Mouse (Mus musculus): Measurements from ENCODE around the gene Izumo3. TPM values are rescaled to one million over a fixed set of nuclear protein-coding genes. Genes with fewer than 3 reads are reported as not detected.
A peak's percentile ranks its signal among the peaks of the same experiment; 100 is the strongest.
"Not testable (repeated sequence)": the region's sequence is repeated elsewhere in the genome, so short reads cannot be mapped to it uniquely, and the experiment has no call there.

Izumo3 gene
- total RNA-seq (2021): not detected
- long read RNA-seq, experiment 1: 0 reads
- long read RNA-seq, experiment 2: 0 reads

DNA sequence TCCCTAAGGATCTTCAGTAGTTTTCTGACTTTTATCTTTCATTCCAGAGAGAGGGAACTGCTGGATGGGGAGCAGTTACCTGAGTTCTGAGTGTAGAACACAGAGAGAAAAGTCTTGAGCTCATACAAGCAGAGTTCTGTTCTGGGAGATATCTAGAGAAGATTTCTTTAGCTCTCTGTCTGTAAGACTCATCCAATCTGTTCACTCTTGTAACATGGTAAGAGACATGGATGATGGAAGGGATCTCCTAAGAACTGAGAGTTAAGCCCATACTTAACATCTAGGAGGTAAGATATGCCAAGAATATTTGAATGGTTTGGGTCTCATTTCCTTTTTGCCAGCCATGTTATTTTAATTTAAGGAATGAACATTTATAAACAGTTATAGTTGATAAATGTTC, at the start of gene Izumo3:
Izumo3 (minus strand) TSS at position 101 of the 400 bp plus-strand sequence.
- no peak for DNase-seq

- DNase-seq: not testable (repeated sequence)
Measured at GRCm38 (mm10) chr4:92191649-92192048, 44.6 kb upstream of the Izumo3 start, which contains the start of gene Gm12666. Gene Gm12666 (minus strand): TSS chr4:92191749.

DNA sequence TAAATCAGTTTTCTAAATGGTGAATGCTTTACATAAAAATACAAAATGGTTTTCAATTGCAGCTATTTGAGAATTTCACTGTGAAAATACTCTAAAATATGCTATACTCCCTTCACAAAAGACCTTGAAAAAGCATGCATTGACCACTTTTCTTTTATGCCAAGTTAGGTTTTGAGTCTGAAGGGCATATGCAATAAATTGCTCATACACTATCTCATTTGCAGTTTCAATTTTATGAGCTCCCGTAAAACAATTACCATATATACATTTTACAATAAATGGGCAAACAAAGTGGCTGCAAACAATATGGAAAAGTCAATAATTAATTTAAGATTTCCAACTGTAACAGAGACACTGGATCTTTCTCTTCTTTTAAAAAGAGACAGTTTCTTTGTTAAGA, 5.6 kb upstream of the Izumo3 start:
- no peak for DNase-seq

- DNase-seq: no peak
Measured at GRCm38 (mm10) chr4:92111390-92111988, 35.5 kb downstream of the Izumo3 start.

- no peak for DNase-seq
Measured at GRCm38 (mm10) chr4:92097386-92097785, 49.6 kb downstream of the Izumo3 start.

DNA sequence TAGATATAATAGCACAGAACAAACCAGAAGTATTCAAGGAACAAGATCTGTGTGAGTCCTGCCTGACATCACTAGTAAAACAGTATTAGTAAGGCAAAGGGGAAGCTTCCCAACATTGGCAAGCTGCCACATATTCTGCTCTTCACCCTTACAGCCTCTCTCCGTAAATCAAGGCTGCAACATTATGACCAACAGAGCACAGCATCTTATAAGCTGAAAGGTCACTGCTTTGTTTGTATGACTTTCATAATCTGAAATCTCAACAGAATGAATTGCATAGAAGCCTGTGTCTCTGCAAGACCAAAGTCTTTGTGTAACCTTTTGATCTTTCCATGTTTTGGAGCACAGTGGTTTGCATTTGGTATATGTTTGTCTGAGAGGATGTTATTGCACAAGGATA, 51.1 kb downstream of the Izumo3 start:
- DNase-seq: peak; percentile 6

Other genes with a start within 250 kb of the Izumo3 start
- 1 to 10 TPM; 1.6 to 2.2 TPM for gene Gm12666, start 44.5 kb upstream of the Izumo3 start, total RNA-seq (2021)

Measured in adrenal gland, postnatal 10 days (tissue).